Mouse (Mus musculus): ENCODE data around the gene Gm17545.

GRCm38 (mm10) chr9:22468170-22468898 lies 14.2 kb downstream of the Gm17545 start:
- TF ChIP-seq CTCF (IDR thresholded peaks at IDR 0.05; ENCODE audit: low read depth) (no peak), EP300 (optimal IDR thresholded peaks at IDR 0.05) (no peak)
